Mouse (Mus musculus) ovary, adult 2 months (tissue): ENCODE measurements around the gene Chchd3. TPM values are rescaled to one million over a fixed set of nuclear protein-coding genes. Genes with fewer than 3 reads are reported as not detected.

Source experiments
- polyA plus RNA-seq: library from polyadenylated mRNA; depleted of rRNA; stranded (reverse); fragments of >200 nt; gene quantifications from 2 replicates; pipeline ENCODE4 v1.2.3, GENCODE M21; 2012; rRNA removed

Chchd3 gene
- 44.3 and 71.8 TPM in 2 replicates for polyA plus RNA-seq

DNA sequence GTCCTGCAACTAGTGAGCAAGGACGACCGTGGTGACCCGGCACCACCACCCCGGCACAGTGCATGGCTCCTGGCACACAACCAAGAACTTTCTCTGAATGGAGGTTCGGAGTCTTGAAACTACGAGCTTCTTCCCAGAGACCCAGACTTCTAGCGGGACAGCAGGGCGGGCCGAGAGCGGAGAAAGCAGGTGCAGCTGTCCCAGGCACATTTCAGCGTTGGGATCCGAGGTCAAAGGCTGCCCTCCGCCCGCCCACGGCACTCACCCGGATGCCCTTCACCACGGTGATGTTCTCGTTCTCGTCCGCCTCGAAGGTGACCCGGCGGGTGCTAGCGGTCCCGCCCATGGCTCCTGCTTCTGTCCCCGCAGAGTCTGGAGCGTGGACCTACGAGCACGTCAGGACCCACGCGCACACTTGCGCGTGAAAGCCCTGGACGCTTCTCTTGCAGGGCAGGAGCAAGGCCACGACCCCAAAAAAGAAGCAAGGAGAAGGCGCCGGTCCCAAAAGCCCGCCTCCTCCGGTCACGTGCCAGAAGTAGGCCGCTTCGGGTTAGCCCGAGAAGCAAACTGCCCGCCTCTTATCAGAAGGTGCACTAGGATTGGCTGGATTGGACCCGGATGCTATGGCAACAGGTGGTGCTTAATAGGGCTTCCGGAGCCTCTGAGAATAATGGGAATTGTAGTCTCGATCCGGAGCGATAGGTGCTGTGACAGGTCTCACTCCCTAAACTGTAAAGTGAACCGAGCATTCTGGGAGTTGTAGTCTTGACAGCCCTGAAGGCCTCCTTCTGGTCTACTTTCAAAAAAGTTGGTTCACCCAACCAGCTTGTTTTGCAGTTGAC, at the start of gene Chchd3:
Gene Chchd3, minus strand, starts transcription at position 526 of the 842 bp plus-strand sequence.

Other genes starting within 250 kb of the Chchd3 start
- 4.7 and 5.4 TPM in 2 replicates for gene Exoc4, start 188.8 kb upstream of the Chchd3 start, polyA plus RNA-seq